Mouse (Mus musculus): ENCODE measurements around the gene Cxcl15. TPM values are rescaled to one million over a fixed set of nuclear protein-coding genes. Genes with fewer than 3 reads are reported as not detected.

The Cxcl15 gene
- polyA plus RNA-seq, 1 experiment = not detected

DNA sequence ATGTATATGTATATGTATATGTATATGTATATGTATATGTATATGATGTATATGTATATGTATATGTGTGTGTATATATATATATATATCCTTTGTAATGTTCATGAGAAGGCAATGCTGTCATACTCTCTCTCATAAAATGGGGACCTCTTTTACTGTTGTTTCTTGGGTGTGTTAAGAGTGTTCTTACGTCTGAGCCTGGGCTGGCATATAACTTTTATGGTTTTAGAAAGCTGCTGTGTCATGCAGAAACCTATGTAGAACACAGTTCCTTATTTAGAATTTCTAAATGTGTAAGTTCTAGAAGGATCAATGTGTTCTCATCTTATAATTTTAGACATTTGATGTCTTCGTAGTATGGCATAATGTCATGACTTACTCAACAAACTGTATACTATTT is 33.5 kb upstream of the Cxcl15 start:
- no peak overlapping the region for H3K27ac ChIP-seq (ENCODE audit: insufficient read depth, low read length)
- no peaks in the 10 kb centered on the region for H3K36me3 ChIP-seq (ENCODE audit: control insufficient read depth, insufficient read depth, low read length, poor library complexity, severe bottlenecking)
- no peaks in the 10 kb centered on the region for H3K9me3 ChIP-seq (replicated peaks; ENCODE audit: control insufficient read depth, insufficient read depth, low read length, poor library complexity, severe bottlenecking)
- H3K9ac ChIP-seq (ENCODE audit: low read depth, poor library complexity, severe bottlenecking) = no peak overlapping the region
- no peak for TF ChIP-seq CTCF (IDR thresholded peaks at IDR 0.05; ENCODE audit: low read depth, low read length)
- TF ChIP-seq POLR2A (IDR thresholded peaks at IDR 0.05; ENCODE audit: insufficient read depth, low read length) = no peak
- no peak for TF ChIP-seq EP300 (IDR thresholded peaks at IDR 0.05; ENCODE audit: insufficient read depth, low read depth, low read length)
- no peaks in the 10 kb centered on the region for H3K27me3 ChIP-seq (ENCODE audit: control insufficient read depth, insufficient read depth, low read length, poor library complexity, severe bottlenecking)
- H3K4me3 ChIP-seq (ENCODE audit: low read depth, low read length) = no peak overlapping the region
- no peaks in the 10 kb centered on the region for H3K4me1 ChIP-seq (ENCODE audit: control insufficient read depth, insufficient read depth, low read length)

DNA sequence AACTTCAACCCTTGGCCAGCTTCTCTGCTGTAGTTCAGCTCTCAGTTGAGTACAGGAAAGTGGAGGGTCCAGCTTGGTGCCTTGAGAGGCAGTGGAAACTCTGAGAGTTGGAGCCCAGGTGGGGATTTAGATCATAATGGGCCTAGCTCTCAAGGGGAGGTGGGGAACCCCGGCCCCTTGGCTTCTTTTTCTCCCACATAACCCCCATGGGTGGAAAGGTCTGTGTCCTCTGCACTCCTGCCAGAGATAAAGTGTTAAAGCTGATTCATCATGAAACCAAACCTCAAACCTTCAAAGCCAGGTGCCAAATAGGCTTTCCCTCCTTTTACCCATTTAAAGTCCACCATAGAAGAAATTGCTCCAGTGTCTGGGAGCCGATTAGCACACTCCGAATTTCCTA is 32.5 kb upstream of the Cxcl15 start:
- TF ChIP-seq POLR2A (IDR thresholded peaks at IDR 0.05; ENCODE audit: insufficient read depth, low read length) = no peak
- no peak for TF ChIP-seq CTCF (IDR thresholded peaks at IDR 0.05; ENCODE audit: low read depth, low read length)
- TF ChIP-seq EP300 (IDR thresholded peaks at IDR 0.05; ENCODE audit: insufficient read depth, low read depth, low read length) = no peak
- Histone ChIP-seq H3K4me3 (ENCODE audit: low read depth, low read length) (no peak overlapping the region), H3K9ac (ENCODE audit: low read depth, poor library complexity, severe bottlenecking) (no peak overlapping the region), H3K27ac (ENCODE audit: insufficient read depth, low read length) (no peak overlapping the region), H3K4me1 (ENCODE audit: control insufficient read depth, insufficient read depth, low read length) (no peaks in the 10 kb centered on the region), H3K27me3 (ENCODE audit: control insufficient read depth, insufficient read depth, low read length, poor library complexity, severe bottlenecking) (no peaks in the 10 kb centered on the region), H3K9me3 (replicated peaks; ENCODE audit: control insufficient read depth, insufficient read depth, low read length, poor library complexity, severe bottlenecking) (no peaks in the 10 kb centered on the region), H3K36me3 (ENCODE audit: control insufficient read depth, insufficient read depth, low read length, poor library complexity, severe bottlenecking) (no peaks in the 10 kb centered on the region)

DNA sequence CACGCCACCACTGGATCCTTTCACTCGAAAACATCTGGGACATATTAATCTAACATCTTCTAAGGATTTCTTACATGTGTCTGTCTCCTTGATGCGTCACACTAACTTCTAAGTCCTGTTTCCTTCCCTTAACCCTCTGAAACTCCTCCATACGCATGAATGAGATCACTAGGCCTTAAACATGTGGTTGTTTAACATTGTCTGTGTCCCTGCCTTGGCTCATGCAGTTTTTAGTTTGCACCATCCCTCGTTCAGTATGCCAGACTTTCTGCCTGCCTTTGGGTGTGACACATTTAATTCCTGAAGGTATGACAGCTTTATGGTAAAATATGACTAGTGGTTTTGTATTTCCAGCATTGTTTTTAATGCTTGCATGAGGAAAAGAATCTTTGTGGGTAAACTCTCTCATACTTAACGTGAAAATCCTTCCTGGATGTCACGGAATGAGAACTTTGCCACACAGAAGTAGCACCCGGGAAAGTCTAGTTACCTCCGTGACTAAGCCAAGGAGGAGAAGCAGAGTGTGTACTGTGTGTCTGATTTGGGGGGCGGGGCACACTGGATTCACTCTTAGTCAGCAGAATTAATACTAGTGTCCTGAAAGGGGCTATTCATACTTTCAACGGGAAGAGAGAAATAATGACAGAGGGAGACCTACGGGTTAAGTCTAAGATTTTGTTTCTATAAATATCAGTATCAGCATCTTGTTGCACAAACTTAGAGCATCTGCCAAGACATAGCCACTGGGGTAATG is 30.2 kb upstream of the Cxcl15 start:
- Histone ChIP-seq H3K36me3 (ENCODE audit: control insufficient read depth, insufficient read depth, low read length, poor library complexity, severe bottlenecking) (no peaks in the 10 kb centered on the region), H3K4me1 (ENCODE audit: control insufficient read depth, insufficient read depth, low read length) (no peaks in the 10 kb centered on the region), H3K27ac (ENCODE audit: insufficient read depth, low read length) (no peak overlapping the region), H3K27me3 (ENCODE audit: control insufficient read depth, insufficient read depth, low read length, poor library complexity, severe bottlenecking) (no peaks in the 10 kb centered on the region), H3K9me3 (replicated peaks; ENCODE audit: control insufficient read depth, insufficient read depth, low read length, poor library complexity, severe bottlenecking) (no peaks in the 10 kb centered on the region), H3K9ac (ENCODE audit: low read depth, poor library complexity, severe bottlenecking) (no peak overlapping the region), H3K4me3 (ENCODE audit: low read depth, low read length) (no peak overlapping the region)
- no peak for TF ChIP-seq POLR2A (IDR thresholded peaks at IDR 0.05; ENCODE audit: insufficient read depth, low read length)
- TF ChIP-seq EP300 (IDR thresholded peaks at IDR 0.05; ENCODE audit: insufficient read depth, low read depth, low read length) = no peak
- no peak for TF ChIP-seq CTCF (IDR thresholded peaks at IDR 0.05; ENCODE audit: low read depth, low read length)

DNA sequence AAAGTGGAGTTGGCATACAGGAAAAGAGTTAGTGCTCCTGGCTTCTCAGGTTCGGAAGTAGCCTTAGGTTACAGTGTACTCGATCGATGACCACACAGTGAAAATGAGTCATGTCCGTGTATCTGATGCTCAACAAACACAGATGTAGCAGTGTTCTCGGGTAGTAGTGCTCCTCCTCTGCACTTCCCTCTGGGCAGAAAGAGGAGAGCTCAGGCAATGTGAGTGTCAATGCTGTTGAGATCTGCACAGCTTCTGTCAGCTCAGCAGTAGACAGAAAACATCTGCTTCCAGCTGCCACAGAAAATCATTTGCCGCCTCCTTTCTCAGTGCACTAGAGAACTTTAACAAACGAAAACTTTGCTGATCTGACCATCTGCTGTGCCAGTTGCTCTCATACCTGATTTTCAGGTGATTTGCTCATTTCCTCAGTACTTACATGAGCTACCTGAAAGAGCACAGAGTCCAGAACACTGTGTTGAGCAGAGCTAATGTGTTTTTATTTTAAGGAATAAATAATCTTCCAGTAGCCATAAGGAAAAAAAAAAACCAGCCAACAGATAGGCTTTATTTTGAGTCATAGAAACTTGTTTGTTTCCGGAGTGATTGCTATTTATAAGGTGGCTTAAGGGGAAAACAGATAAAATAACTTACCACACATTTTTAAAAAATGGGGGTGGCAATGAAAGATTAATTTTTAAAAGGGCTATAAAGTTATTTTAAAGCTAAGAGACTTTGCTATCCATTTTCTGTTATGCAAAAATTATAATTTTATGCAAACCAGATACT is 28.3 kb upstream of the Cxcl15 start:
- no peak for TF ChIP-seq EP300 (IDR thresholded peaks at IDR 0.05; ENCODE audit: insufficient read depth, low read depth, low read length)
- Histone ChIP-seq H3K4me3 (ENCODE audit: low read depth, low read length) (no peak overlapping the region), H3K9me3 (replicated peaks; ENCODE audit: control insufficient read depth, insufficient read depth, low read length, poor library complexity, severe bottlenecking) (no peaks in the 10 kb centered on the region), H3K4me1 (ENCODE audit: control insufficient read depth, insufficient read depth, low read length) (no peaks in the 10 kb centered on the region), H3K27me3 (ENCODE audit: control insufficient read depth, insufficient read depth, low read length, poor library complexity, severe bottlenecking) (no peaks in the 10 kb centered on the region; the same call in 1 of the 2 replicates), H3K27ac (ENCODE audit: insufficient read depth, low read length) (no peak overlapping the region), H3K36me3 (ENCODE audit: control insufficient read depth, insufficient read depth, low read length, poor library complexity, severe bottlenecking) (no peaks in the 10 kb centered on the region), H3K9ac (ENCODE audit: low read depth, poor library complexity, severe bottlenecking) (no peak overlapping the region)

DNA sequence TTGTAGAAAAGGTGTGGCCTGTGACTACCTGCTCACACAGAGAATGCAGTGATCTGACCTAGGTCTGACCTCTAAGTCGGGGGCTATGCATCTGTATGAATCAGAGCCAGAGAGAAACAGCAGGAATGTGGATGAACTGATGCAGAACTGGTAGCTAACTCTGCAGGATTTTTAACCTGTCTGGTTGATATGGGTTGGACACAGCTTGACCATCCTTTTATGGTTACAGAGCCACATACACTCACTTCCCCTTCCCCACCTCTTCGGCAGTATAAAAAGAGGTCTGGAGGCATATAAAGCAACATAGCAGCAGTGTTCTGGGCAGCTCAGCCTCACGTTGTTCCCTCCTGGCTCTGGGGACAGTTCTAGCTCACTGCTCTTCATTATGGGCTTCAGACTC is 26.1 kb upstream of the Cxcl15 start, which contains the start of gene Ppbp:
Gene Ppbp, plus strand, starts transcription at position 301 of the 400 bp plus-strand sequence.
- Histone ChIP-seq H3K27me3 (ENCODE audit: control insufficient read depth, insufficient read depth, low read length, poor library complexity, severe bottlenecking) (no peaks in the 10 kb centered on the region; the same call in 1 of the 2 replicates), H3K27ac (ENCODE audit: insufficient read depth, low read length) (no peak within 1 kb of the TSS), H3K36me3 (ENCODE audit: control insufficient read depth, insufficient read depth, low read length, poor library complexity, severe bottlenecking) (no peaks in the 10 kb centered on the region), H3K9ac (ENCODE audit: low read depth, poor library complexity, severe bottlenecking) (no peak within 1 kb of the TSS), H3K9me3 (replicated peaks; ENCODE audit: control insufficient read depth, insufficient read depth, low read length, poor library complexity, severe bottlenecking) (no peaks in the 10 kb centered on the region), H3K4me1 (ENCODE audit: control insufficient read depth, insufficient read depth, low read length) (no peaks in the 10 kb centered on the region), H3K4me3 (ENCODE audit: low read depth, low read length) (no peak within 1 kb of the TSS)
- no peak for TF ChIP-seq EP300 (IDR thresholded peaks at IDR 0.05; ENCODE audit: insufficient read depth, low read depth, low read length)

DNA sequence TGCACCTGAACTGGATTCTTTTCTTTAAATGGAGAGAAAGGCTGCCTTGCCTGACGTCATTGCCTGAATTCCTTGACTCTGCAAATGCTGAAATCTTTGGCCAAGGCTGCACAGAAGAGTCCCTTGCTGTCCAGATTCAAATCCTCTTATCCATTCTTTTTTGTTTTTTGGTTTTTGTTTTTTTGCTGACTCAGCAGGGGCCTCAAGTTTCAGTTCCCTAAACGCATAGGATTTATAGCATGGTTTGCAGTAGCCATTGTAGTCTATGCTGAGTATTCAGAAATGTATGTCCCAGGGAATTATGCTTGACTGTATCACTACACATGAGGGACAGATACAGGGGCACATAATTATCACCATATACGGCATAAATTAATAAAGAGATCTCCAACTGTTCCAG is 23.0 kb upstream of the Cxcl15 start:
- TF ChIP-seq POLR2A (IDR thresholded peaks at IDR 0.05; ENCODE audit: insufficient read depth, low read length) (no peak), CTCF (IDR thresholded peaks at IDR 0.05; ENCODE audit: low read depth, low read length) (no peak), EP300 (IDR thresholded peaks at IDR 0.05; ENCODE audit: insufficient read depth, low read depth, low read length) (no peak)
- Histone ChIP-seq H3K9ac (ENCODE audit: low read depth, poor library complexity, severe bottlenecking) (no peak overlapping the region), H3K36me3 (ENCODE audit: control insufficient read depth, insufficient read depth, low read length, poor library complexity, severe bottlenecking) (no peaks in the 10 kb centered on the region), H3K27me3 (ENCODE audit: control insufficient read depth, insufficient read depth, low read length, poor library complexity, severe bottlenecking) (no peaks in the 10 kb centered on the region; the same call in 1 of the 2 replicates), H3K9me3 (replicated peaks; ENCODE audit: control insufficient read depth, insufficient read depth, low read length, poor library complexity, severe bottlenecking) (no peaks in the 10 kb centered on the region), H3K4me1 (ENCODE audit: control insufficient read depth, insufficient read depth, low read length) (no peaks in the 10 kb centered on the region), H3K27ac (ENCODE audit: insufficient read depth, low read length) (no peak overlapping the region), H3K4me3 (ENCODE audit: low read depth, low read length) (no peak overlapping the region)
